Mouse (Mus musculus) thymus, adult 2 months (tissue): ENCODE measurements around the gene Gm13289. TPM values are rescaled to one million over a fixed set of nuclear protein-coding genes. Genes with fewer than 3 reads are reported as not detected.
"Not testable (repeated sequence)": the region's sequence is repeated elsewhere in the genome, so short reads cannot be mapped to it uniquely, and the experiment has no call there.

Experiments used
- DNase-seq: peaks from one replicate; pipeline ENCODE4 v3.0.0; 2021
- H3K27ac ChIP-seq: fragments of 200-500 bp; 2 replicates; pipeline ENCODE4 v1.5.1; 2012; ENCODE audit warnings: low read length, control low read depth; ENCODE audit not compliant: control insufficient read depth, insufficient read depth
- H3K27me3 ChIP-seq: fragments of 200-500 bp; 2 replicates; pipeline ENCODE4 v1.6.1; 2012; ENCODE audit warnings: mild to moderate bottlenecking, low read length, moderate library complexity, mixed read lengths; ENCODE audit not compliant: control insufficient read depth, insufficient read depth
- H3K36me3 ChIP-seq: fragments of 200-500 bp; 2 replicates; pipeline ENCODE4 v1.6.1; 2012; ENCODE audit warnings: mild to moderate bottlenecking, low read length, moderate library complexity; ENCODE audit not compliant: control insufficient read depth, insufficient read depth
- H3K4me1 ChIP-seq: fragments of 200-500 bp; replicated peaks from 2 replicates; pipeline ENCODE4 v1.6.1; 2012; ENCODE audit warnings: low read length; ENCODE audit not compliant: control insufficient read depth, insufficient read depth
- H3K4me3 ChIP-seq: fragments of 200-500 bp; 2 replicates; pipeline ENCODE4 v1.5.1; 2012; ENCODE audit warnings: mild to moderate bottlenecking, low read length, control low read depth, moderate library complexity; ENCODE audit not compliant: control insufficient read depth, insufficient read depth
- CTCF ChIP-seq: fragments of 200-500 bp; IDR thresholded peaks from 2 replicates; pipeline ENCODE4 v1.5.1; 2012; ENCODE audit warnings: mild to moderate bottlenecking, control low read depth, low read length, moderate library complexity, borderline replicate concordance; ENCODE audit not compliant: control insufficient read depth, poor library complexity, insufficient read depth; ENCODE audit errors: extremely low read depth
- WGBS: fragments of 180-500 bp; shearing (Covaris S2); methylation state at CpG from one replicate; pipeline ENCODE4 v1.1.7; 2018; 5-methylcytosine and 5-hydroxymethylcytosine counted together
- polyA plus RNA-seq: library from polyadenylated mRNA; depleted of rRNA; stranded (reverse); fragments of >200 nt; gene quantifications from 2 replicates; pipeline ENCODE4 v1.2.3, GENCODE M21; 2012

Gm13289 gene
- polyA plus RNA-seq, 1 experiment = not detected

- not testable (repeated sequence) for H3K27me3 ChIP-seq, H3K4me1 ChIP-seq, H3K36me3 ChIP-seq, H3K27ac ChIP-seq
- TF ChIP-seq CTCF = peak; percentile 43; the same call in 1 of the 2 replicates
- peak; percentile 19 for DNase-seq
- 1% methylated on average over 34 of the region's 42 CpGs for WGBS
- H3K4me3 ChIP-seq = peak overlapping the region; percentile 85
Measured at GRCm38 (mm10) chr4:88763384-88764018, 13.2 kb upstream of the Gm13289 start.

GRCm38 (mm10) chr4:88773534-88773933 is 3.2 kb upstream of the Gm13289 start, which contains the start of gene Gm13290:
TSS of gene Gm13290 (plus strand) at chr4:88773834.
- no CpG with 5 or more reads among the region's 32 CpGs for WGBS
- H3K36me3 ChIP-seq, H3K4me1 ChIP-seq, H3K27me3 ChIP-seq, H3K27ac ChIP-seq, H3K4me3 ChIP-seq, DNase-seq: not testable (repeated sequence)

DNA sequence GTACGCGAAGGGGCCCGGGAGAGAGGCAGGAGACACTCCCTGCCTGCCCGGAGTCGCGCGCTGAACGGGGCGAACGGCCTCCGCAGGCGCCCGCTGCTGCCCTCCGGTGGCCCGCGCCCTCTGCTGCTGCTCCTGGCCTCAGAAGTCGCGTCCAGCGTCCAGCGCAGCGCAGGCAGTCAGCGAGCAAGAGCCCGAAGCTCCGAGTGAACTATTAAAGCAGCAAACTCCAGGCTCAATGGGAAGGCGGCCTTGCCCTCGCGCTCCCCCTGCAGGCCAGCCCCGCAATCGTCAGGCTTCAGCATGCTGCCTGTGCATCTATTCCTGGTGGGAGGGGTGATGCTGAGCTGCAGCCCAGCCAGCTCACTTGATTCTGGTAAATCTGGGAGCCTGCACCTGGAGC is 2.8 kb downstream of the Gm13289 start, which contains the start of gene Gm13272:
TSS of gene Gm13272 (plus strand) at position 301 of the 400 bp plus-strand sequence.
- not testable (repeated sequence) for H3K36me3 ChIP-seq, DNase-seq, H3K27me3 ChIP-seq, H3K4me3 ChIP-seq, H3K27ac ChIP-seq, H3K4me1 ChIP-seq
- no CpG with 5 or more reads among the region's 29 CpGs for WGBS

DNA sequence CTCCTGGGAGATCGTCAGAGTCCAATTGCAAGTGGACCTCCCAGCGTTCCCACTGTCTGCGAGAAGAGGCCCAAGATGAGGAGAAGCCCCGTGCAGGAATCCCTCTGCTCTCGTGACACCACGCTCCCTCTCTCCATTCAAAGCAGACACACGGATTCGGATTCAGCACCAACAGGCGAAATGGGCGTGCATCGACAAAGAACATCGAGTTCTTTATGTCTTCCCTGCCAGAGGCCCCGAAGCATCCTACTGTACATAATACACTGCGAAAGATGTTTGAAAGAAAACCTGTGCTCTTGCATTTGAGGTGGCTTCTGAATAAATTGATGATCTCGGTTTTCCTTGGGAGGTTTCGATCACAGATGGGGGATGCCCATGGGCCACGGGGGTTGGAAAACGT is 3.6 kb downstream of the Gm13289 start:
- H3K36me3 ChIP-seq, H3K4me3 ChIP-seq, H3K4me1 ChIP-seq, H3K27ac ChIP-seq, H3K27me3 ChIP-seq, DNase-seq: not testable (repeated sequence)
- 71% methylated on average over 16 of the region's 18 CpGs for WGBS

GRCm38 (mm10) chr4:88781831-88782230 is 5.1 kb downstream of the Gm13289 start, which contains the start of gene Ifnz:
TSS of gene Ifnz (plus strand) at chr4:88782131.
- H3K36me3 ChIP-seq, H3K27ac ChIP-seq, H3K27me3 ChIP-seq, DNase-seq, H3K4me1 ChIP-seq: not testable (repeated sequence)
- peak within 1 kb of the TSS; percentile 54 for H3K4me3 ChIP-seq
- WGBS = 6% methylated on average over 5 of the region's 7 CpGs

DNA sequence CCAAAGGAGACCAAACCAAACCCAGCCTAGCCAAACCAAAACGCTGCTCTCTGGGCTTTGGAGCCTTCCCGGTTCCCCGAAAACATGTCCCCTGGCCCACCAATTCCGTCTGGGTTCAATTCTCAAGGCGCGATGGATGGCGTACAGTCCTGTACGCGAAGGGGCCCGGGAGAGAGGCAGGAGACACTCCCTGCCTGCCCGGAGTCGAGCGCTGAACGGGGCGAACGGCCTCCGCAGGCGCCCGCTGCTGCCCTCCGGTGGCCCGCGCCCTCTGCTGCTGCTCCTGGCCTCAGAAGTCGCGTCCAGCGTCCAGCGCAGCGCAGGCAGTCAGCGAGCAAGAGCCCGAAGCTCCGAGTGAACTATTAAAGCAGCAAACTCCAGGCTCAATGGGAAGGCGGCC is 5.6 kb downstream of the Gm13289 start:
- peak overlapping the region; percentile 54 for H3K4me3 ChIP-seq
- H3K36me3 ChIP-seq, H3K27ac ChIP-seq, H3K27me3 ChIP-seq, H3K4me1 ChIP-seq, DNase-seq: not testable (repeated sequence)
- WGBS = 0% methylated on average over 19 of the region's 31 CpGs

GRCm38 (mm10) chr4:88785409-88785808 is 8.7 kb downstream of the Gm13289 start, which contains the start of gene Gm13276:
TSS of gene Gm13276 (plus strand) at chr4:88785709.
- not testable (repeated sequence) for H3K4me1 ChIP-seq, H3K4me3 ChIP-seq, DNase-seq, H3K27ac ChIP-seq, H3K36me3 ChIP-seq, H3K27me3 ChIP-seq
- no CpG with 5 or more reads among the region's 27 CpGs for WGBS

DNA sequence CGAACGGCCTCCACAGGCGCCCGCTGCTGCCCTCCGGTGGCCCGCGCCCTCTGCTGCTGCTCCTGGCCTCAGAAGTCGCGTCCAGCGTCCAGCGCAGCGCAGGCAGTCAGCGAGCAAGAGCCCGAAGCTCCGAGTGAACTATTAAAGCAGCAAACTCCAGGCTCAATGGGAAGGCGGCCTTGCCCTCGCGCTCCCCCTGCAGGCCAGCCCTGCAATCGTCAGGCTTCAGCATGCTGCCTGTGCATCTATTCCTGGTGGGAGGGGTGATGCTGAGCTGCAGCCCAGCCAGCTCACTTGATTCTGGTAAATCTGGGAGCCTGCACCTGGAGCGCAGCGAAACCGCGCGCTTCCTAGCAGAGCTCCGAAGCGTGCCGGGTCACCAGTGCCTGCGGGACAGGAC is 11.7 kb downstream of the Gm13289 start, which contains the start of gene Gm13277:
TSS of gene Gm13277 (plus strand) at position 231 of the 400 bp plus-strand sequence.
- not testable (repeated sequence) for H3K27ac ChIP-seq, H3K36me3 ChIP-seq, H3K4me1 ChIP-seq, H3K4me3 ChIP-seq, H3K27me3 ChIP-seq
- DNase-seq = peak; percentile 68
- WGBS = no CpG with 5 or more reads among the region's 28 CpGs

DNA sequence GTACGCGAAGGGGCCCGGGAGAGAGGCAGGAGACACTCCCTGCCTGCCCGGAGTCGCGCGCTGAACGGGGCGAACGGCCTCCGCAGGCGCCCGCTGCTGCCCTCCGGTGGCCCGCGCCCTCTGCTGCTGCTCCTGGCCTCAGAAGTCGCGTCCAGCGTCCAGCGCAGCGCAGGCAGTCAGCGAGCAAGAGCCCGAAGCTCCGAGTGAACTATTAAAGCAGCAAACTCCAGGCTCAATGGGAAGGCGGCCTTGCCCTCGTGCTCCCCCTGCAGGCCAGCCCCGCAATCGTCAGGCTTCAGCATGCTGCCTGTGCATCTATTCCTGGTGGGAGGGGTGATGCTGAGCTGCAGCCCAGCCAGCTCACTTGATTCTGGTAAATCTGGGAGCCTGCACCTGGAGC is 14.5 kb downstream of the Gm13289 start, which contains the start of gene Gm13278:
TSS of gene Gm13278 (plus strand) at position 301 of the 400 bp plus-strand sequence.
- H3K27ac ChIP-seq, H3K27me3 ChIP-seq, H3K4me3 ChIP-seq, DNase-seq, H3K36me3 ChIP-seq, H3K4me1 ChIP-seq: not testable (repeated sequence)
- WGBS = no CpG with 5 or more reads among the region's 28 CpGs

- not testable (repeated sequence) for H3K36me3 ChIP-seq, H3K4me3 ChIP-seq, H3K27ac ChIP-seq, H3K4me1 ChIP-seq, H3K27me3 ChIP-seq
- peak; percentile 87 for DNase-seq
- under 1% methylated on average over 12 of the region's 52 CpGs for WGBS
Measured at GRCm38 (mm10) chr4:88793936-88794675, 17.4 kb downstream of the Gm13289 start, which contains the start of gene Gm13275. TSS of gene Gm13275 (plus strand) at chr4:88794487.
